Mouse (Mus musculus) myocyte (in vitro differentiated cells): ENCODE results near the gene Nmnat3.

ENCODE experiments used
- MYOG ChIP-seq, 3 experiments: IDR thresholded peaks; one replicate each; pipeline ENCODE4 v1.6.1; 2011; ENCODE audit warnings: control low read depth in 2 of 3, low read depth in 2 of 3, mild to moderate bottlenecking in 2 of 3; ENCODE audit not compliant: insufficient read length in 2 of 3, control insufficient read depth in 1 of 3, insufficient read depth in 1 of 3
- POLR2A ChIP-seq: IDR thresholded peaks from one replicate; pipeline ENCODE4 v1.6.1; 2011; ENCODE audit warnings: low read depth, mild to moderate bottlenecking, control low read depth, moderate library complexity; ENCODE audit not compliant: insufficient read length
- TCF12 ChIP-seq: IDR thresholded peaks from one replicate; pipeline ENCODE4 v1.6.1; 2011; ENCODE audit warnings: mild to moderate bottlenecking, control low read depth; ENCODE audit not compliant: poor library complexity, insufficient read depth, severe bottlenecking
- TCF3 ChIP-seq: IDR thresholded peaks from one replicate; pipeline ENCODE4 v1.6.1; 2011; ENCODE audit warnings: low read depth, control low read depth; ENCODE audit not compliant: insufficient read length

DNA sequence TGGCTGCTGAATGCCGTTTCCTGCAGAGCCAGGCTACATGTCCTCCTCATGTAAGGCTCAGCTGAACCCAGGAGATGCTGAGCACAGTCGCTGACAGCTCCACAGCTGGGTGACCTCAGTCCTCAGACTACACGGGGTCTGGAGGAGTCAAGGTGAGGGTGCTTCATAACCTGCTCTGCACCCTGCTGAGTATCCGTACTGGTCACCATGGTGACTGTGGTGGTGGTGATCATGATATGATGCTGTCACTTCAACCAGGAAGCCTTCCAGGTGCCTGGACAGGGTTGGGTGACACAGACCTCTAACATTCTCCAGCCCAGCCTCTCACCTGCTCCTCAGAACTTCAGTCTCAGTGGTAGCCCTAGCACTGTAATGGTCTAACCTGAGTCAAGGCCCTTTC is 150.6 kb downstream of the Nmnat3 start:
- TF ChIP-seq TCF3 (no peak), MYOG (IDR thresholded peaks at IDR 0.05; ENCODE audit: control insufficient read depth in 1 of 3, insufficient read depth in 1 of 3, insufficient read length in 2 of 3, low read depth in 2 of 3) (no peak), TCF12 (no peak), POLR2A (no peak)
